Mouse (Mus musculus): ENCODE measurements at regions not wholly inside any gene's neighbourhood (a gene's known extent, or its start where the extent isn't known, plus 50 kb on each side); places are given as distances from the start of the nearest gene placed in this dataset.
A peak's percentile ranks its signal among the peaks of the same experiment; 100 is the strongest.

- Histone ChIP-seq H3ac (ENCODE audit: control insufficient read depth, insufficient read length) (no peak overlapping the region), H3K4me3 (no peak overlapping the region), H3K36me3 (ENCODE audit: control insufficient read depth, insufficient read depth) (no peaks in the 10 kb centered on the region), H3K4me2 (ENCODE audit: low read depth) (no peak overlapping the region), H3K79me2 (ENCODE audit: control insufficient read depth, insufficient read depth) (no peaks in the 10 kb centered on the region), H3K27me3 (ENCODE audit: control insufficient read depth, insufficient read depth, insufficient read length) (no peaks in the 10 kb centered on the region)
- TF ChIP-seq MYOG (IDR thresholded peaks at IDR 0.05; ENCODE audit: control insufficient read depth in 1 of 3, insufficient read depth in 1 of 3, insufficient read length in 2 of 3, low read depth in 2 of 3): no peak
- no peak for TF ChIP-seq MAX (IDR thresholded peaks at IDR 0.05; ENCODE audit: low read depth)
- no peak for TF ChIP-seq POLR2A (IDR thresholded peaks at IDR 0.05; ENCODE audit: insufficient read length, low read depth)
- no peak for TF ChIP-seq TCF3 (IDR thresholded peaks at IDR 0.05; ENCODE audit: insufficient read length, low read depth)
- TF ChIP-seq POLR2AphosphoS2 (IDR thresholded peaks at IDR 0.05; ENCODE audit: insufficient read length, low read depth): no peak
- TF ChIP-seq REST (IDR thresholded peaks at IDR 0.05; ENCODE audit: insufficient read depth, insufficient read length): no peak
These were observed 315.6 kb upstream of the Tenm3 start for GRCm38 (mm10) chr8:49159318-49159717.

DNA sequence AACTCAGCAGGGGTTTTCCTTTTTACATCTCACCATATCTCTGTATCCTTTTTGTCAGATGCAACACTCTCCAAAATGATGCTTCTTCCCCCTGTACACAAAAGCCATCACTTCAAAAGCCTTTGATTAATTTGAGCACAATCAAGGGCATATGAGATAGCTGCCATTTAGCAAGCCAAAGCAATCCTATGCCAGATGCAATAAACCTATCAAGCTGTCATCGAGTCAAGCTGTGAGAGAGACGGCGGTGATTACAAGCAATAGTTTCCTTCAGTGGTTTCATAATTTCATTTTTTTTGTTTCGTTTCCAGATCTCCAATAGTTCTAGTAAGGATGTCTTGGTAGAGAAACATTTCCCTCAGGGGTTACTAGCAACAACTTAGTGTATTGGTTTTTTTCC, 314.4 kb upstream of the Tenm3 start:
- no peaks in the 10 kb centered on the region for H3K36me3 ChIP-seq (ENCODE audit: control insufficient read depth, insufficient read depth)
- no peaks in the 10 kb centered on the region for H3K27me3 ChIP-seq (ENCODE audit: control insufficient read depth, insufficient read depth, insufficient read length)
- no peaks in the 10 kb centered on the region for H3K79me2 ChIP-seq (ENCODE audit: control insufficient read depth, insufficient read depth)
- no peak overlapping the region for H3ac ChIP-seq (ENCODE audit: control insufficient read depth, insufficient read length)
- no peak overlapping the region for H3K4me2 ChIP-seq (ENCODE audit: low read depth)
- TF ChIP-seq USF1 (IDR thresholded peaks at IDR 0.05; ENCODE audit: low read depth): no peak
- TF ChIP-seq SRF (IDR thresholded peaks at IDR 0.05; ENCODE audit: control insufficient read depth, insufficient read length, low read depth): no peak
- no peak for TF ChIP-seq MYOG (IDR thresholded peaks at IDR 0.05; ENCODE audit: control insufficient read depth in 1 of 3, insufficient read depth in 1 of 3, insufficient read length in 2 of 3, low read depth in 2 of 3)
- no peak overlapping the region for H3K4me3 ChIP-seq

- H3K4me2 ChIP-seq (ENCODE audit: low read depth): no peak overlapping the region
- H3K36me3 ChIP-seq (ENCODE audit: control insufficient read depth, insufficient read depth): no peaks in the 10 kb centered on the region
- no peak overlapping the region for H3K4me3 ChIP-seq
- no peaks in the 10 kb centered on the region for H3K79me2 ChIP-seq (ENCODE audit: control insufficient read depth, insufficient read depth)
- H3K27me3 ChIP-seq (ENCODE audit: control insufficient read depth, insufficient read depth, insufficient read length): no peaks in the 10 kb centered on the region
- H3ac ChIP-seq (ENCODE audit: control insufficient read depth, insufficient read length): no peak overlapping the region
- TF ChIP-seq TCF12 (IDR thresholded peaks at IDR 0.05; ENCODE audit: insufficient read depth, poor library complexity, severe bottlenecking): no peak
These were observed 292.8 kb upstream of the Tenm3 start for GRCm38 (mm10) chr8:49136503-49137044.

- peak overlapping the region; percentile 52 for H3K4me2 ChIP-seq (ENCODE audit: low read depth)
- H3K36me3 ChIP-seq (ENCODE audit: control insufficient read depth, insufficient read depth): no peaks in the 10 kb centered on the region
These were observed 265.3 kb upstream of the Tenm3 start for GRCm38 (mm10) chr8:49109095-49109494.

DNA sequence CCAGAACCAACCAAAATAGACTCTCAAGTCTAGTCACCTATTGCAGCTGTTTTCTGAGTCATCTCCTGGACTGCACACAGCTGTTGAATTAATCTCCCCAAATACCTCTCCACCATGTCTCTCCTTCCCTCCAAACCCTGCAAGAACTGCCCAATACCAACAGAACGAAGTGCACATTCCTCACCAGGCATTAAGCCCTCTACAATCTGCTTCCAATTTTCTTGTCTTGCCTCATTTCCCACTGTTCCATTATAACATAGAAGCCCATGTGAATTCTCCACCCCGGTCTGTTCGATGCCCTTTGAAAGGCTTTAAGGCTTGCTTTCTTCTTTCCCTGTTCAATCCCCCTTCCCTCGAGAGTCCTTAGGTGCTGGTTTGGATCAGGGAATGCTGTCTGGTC, 264.9 kb upstream of the Tenm3 start:
- no peaks in the 10 kb centered on the region for H3K36me3 ChIP-seq (ENCODE audit: control insufficient read depth, insufficient read depth)
- H3K4me3 ChIP-seq: no peak overlapping the region
- peak overlapping the region; percentile 52 for H3K4me2 ChIP-seq (ENCODE audit: low read depth)
- H3ac ChIP-seq (ENCODE audit: control insufficient read depth, insufficient read length): no peak overlapping the region
- TF ChIP-seq CEBPB (IDR thresholded peaks at IDR 0.05; ENCODE audit: insufficient read depth, poor library complexity, severe bottlenecking): no peak
- TF ChIP-seq MYOD1 (IDR thresholded peaks at IDR 0.05; ENCODE audit: control insufficient read depth in 1 of 3, insufficient read length in 2 of 3, low read depth in 2 of 3): peak in 2 of 3 experiments; percentile 71 to 78
- TF ChIP-seq E2F4 (IDR thresholded peaks at IDR 0.05; ENCODE audit: insufficient read depth): no peak
- TF ChIP-seq USF1 (IDR thresholded peaks at IDR 0.05; ENCODE audit: low read depth): no peak
- TF ChIP-seq MYOG (IDR thresholded peaks at IDR 0.05; ENCODE audit: control insufficient read depth in 1 of 3, insufficient read depth in 1 of 3, insufficient read length in 2 of 3, low read depth in 2 of 3): peak in 1 of 3 experiments; percentile 11
- peak; percentile 34 for TF ChIP-seq TCF12 (IDR thresholded peaks at IDR 0.05; ENCODE audit: insufficient read depth, poor library complexity, severe bottlenecking)
- no peak for TF ChIP-seq POLR2AphosphoS2 (IDR thresholded peaks at IDR 0.05; ENCODE audit: insufficient read length, low read depth)
- no peak for TF ChIP-seq TCF3 (IDR thresholded peaks at IDR 0.05; ENCODE audit: insufficient read length, low read depth)
- TF ChIP-seq POLR2A (IDR thresholded peaks at IDR 0.05; ENCODE audit: insufficient read length, low read depth): no peak
- TF ChIP-seq MAX (IDR thresholded peaks at IDR 0.05; ENCODE audit: low read depth): no peak
- no peak for TF ChIP-seq SRF (IDR thresholded peaks at IDR 0.05; ENCODE audit: control insufficient read depth, insufficient read length, low read depth)
- no peak for TF ChIP-seq REST (IDR thresholded peaks at IDR 0.05; ENCODE audit: insufficient read depth, insufficient read length)
- no peaks in the 10 kb centered on the region for H3K27me3 ChIP-seq (ENCODE audit: control insufficient read depth, insufficient read depth, insufficient read length)
- H3K79me2 ChIP-seq (ENCODE audit: control insufficient read depth, insufficient read depth): no peaks in the 10 kb centered on the region

More at GRCm38 (mm10) chr8:49109095-49109494, 265.3 kb upstream of the Tenm3 start:
- no peak overlapping the region for H3ac ChIP-seq (ENCODE audit: control insufficient read depth, insufficient read length)
- H3K27me3 ChIP-seq (ENCODE audit: control insufficient read depth, insufficient read depth, insufficient read length): no peaks in the 10 kb centered on the region
- H3K4me3 ChIP-seq: no peak overlapping the region
- TF ChIP-seq REST (IDR thresholded peaks at IDR 0.05; ENCODE audit: insufficient read depth, insufficient read length) (no peak), CEBPB (IDR thresholded peaks at IDR 0.05; ENCODE audit: insufficient read depth, poor library complexity, severe bottlenecking) (peak; percentile 92), TCF3 (IDR thresholded peaks at IDR 0.05; ENCODE audit: insufficient read length, low read depth) (no peak), MYOD1 (IDR thresholded peaks at IDR 0.05; ENCODE audit: control insufficient read depth in 1 of 3, insufficient read length in 2 of 3, low read depth in 2 of 3) (no peak), MAX (IDR thresholded peaks at IDR 0.05; ENCODE audit: low read depth) (no peak)
- H3K79me2 ChIP-seq (ENCODE audit: control insufficient read depth, insufficient read depth): no peaks in the 10 kb centered on the region

DNA sequence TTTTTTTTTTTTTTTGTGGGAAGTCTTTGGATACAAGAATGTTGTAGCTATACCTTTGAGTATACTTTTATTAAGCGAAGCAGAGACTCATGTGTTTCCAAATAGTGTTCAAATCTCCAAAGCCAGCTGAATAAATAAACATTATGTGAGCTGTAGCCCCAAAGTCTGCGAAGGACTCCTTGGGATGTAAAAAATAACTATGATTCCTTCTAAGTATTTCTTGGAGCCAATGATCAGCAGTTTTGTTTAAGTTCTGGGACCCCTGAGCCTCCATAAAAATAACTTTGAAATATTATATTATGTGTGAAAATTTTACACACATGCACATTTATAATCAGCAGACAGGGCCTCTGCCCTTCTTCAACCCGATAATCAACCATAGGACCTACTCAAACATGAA, 262.8 kb upstream of the Tenm3 start:
- Histone ChIP-seq H3K27me3 (ENCODE audit: control insufficient read depth, insufficient read depth, insufficient read length) (no peaks in the 10 kb centered on the region), H3K36me3 (ENCODE audit: control insufficient read depth, insufficient read depth) (no peaks in the 10 kb centered on the region), H3K4me2 (ENCODE audit: low read depth) (no peak overlapping the region), H3ac (ENCODE audit: control insufficient read depth, insufficient read length) (no peak overlapping the region), H3K79me2 (ENCODE audit: control insufficient read depth, insufficient read depth) (no peaks in the 10 kb centered on the region), H3K4me3 (no peak overlapping the region)
- no peak for TF ChIP-seq MYOG (IDR thresholded peaks at IDR 0.05; ENCODE audit: control insufficient read depth in 1 of 3, insufficient read depth in 1 of 3, insufficient read length in 2 of 3, low read depth in 2 of 3)
- TF ChIP-seq POLR2A (IDR thresholded peaks at IDR 0.05; ENCODE audit: insufficient read length, low read depth): no peak
- TF ChIP-seq CEBPB (IDR thresholded peaks at IDR 0.05; ENCODE audit: insufficient read depth, poor library complexity, severe bottlenecking): no peak
- TF ChIP-seq E2F4 (IDR thresholded peaks at IDR 0.05; ENCODE audit: insufficient read depth): no peak
- no peak for TF ChIP-seq TCF3 (IDR thresholded peaks at IDR 0.05; ENCODE audit: insufficient read length, low read depth)
- TF ChIP-seq TCF12 (IDR thresholded peaks at IDR 0.05; ENCODE audit: insufficient read depth, poor library complexity, severe bottlenecking): no peak
- TF ChIP-seq SRF (IDR thresholded peaks at IDR 0.05; ENCODE audit: control insufficient read depth, insufficient read length, low read depth): no peak
- TF ChIP-seq MAX (IDR thresholded peaks at IDR 0.05; ENCODE audit: low read depth): no peak
- TF ChIP-seq MYOD1 (IDR thresholded peaks at IDR 0.05; ENCODE audit: control insufficient read depth in 1 of 3, insufficient read length in 2 of 3, low read depth in 2 of 3): no peak

Data from myocyte (in vitro differentiated cells).